Mouse (Mus musculus) adrenal gland, postnatal 4 days (tissue): ENCODE measurements around the gene Zfp11. TPM values are rescaled to one million over a fixed set of nuclear protein-coding genes. Genes with fewer than 3 reads are reported as not detected.
A peak's percentile ranks its signal among the peaks of the same experiment; 100 is the strongest.
"Not testable (repeated sequence)": the region's sequence is repeated elsewhere in the genome, so short reads cannot be mapped to it uniquely, and the experiment has no call there.

Experiments
- DNase-seq, 2 experiments: peaks; one replicate each; pipeline ENCODE4 v3.0.0; 2021 to 2022; ENCODE audit warnings: low spot score in 2 of 2, mixed read lengths in 2 of 2
- long read RNA-seq, 2 experiments: library from polyadenylated mRNA; stranded (forward); transcript quantifications; one replicate each; pipeline ENCODE4 v2.0.0; 2021
- total RNA-seq, 2 experiments: library from RNA; stranded (reverse); gene quantifications; 2 replicates each; pipeline ENCODE4 v1.2.3; 2021

Zfp11 gene
- 1 to 10 TPM; 5.9 to 6.0 TPM for total RNA-seq
- long read RNA-seq, experiment 1, partial matches to known transcripts, result 0 of 2 reads
- long read RNA-seq, experiment 1, other reads (novel, unspliced or antisense), result 1 of 2 reads
- long read RNA-seq, experiment 2, partial matches to known transcripts, result 0 of 2 reads
- long read RNA-seq, experiment 2, other reads (novel, unspliced or antisense), result 0 of 2 reads

GRCm38 (mm10) chr5:129670036-129670458, at the start of gene Zfp11:
TSS of gene Zfp11 (minus strand) at chr5:129670099.
- peak; percentile 62 to 75 for DNase-seq

GRCm38 (mm10) chr5:129717016-129717415, 47.1 kb upstream of the Zfp11 start:
- DNase-seq, result no peak

- peak; percentile 84 to 87 for DNase-seq
Observed at GRCm38 (mm10) chr5:129715326-129715861, 45.5 kb upstream of the Zfp11 start, which contains the start of gene Mrps17. TSS of gene Mrps17 (plus strand) at chr5:129715497.

- no peak for DNase-seq
Observed at GRCm38 (mm10) chr5:129708412-129708811, 38.5 kb upstream of the Zfp11 start, which contains the start of gene Sept14. TSS of gene Sept14 (minus strand) at chr5:129708512.

GRCm38 (mm10) chr5:129703368-129703767, 33.5 kb upstream of the Zfp11 start:
- DNase-seq, result no peak

GRCm38 (mm10) chr5:129701706-129702105, 31.8 kb upstream of the Zfp11 start:
- DNase-seq, result no peak

- no peak for DNase-seq
Observed at GRCm38 (mm10) chr5:129700506-129700905, 30.6 kb upstream of the Zfp11 start.

GRCm38 (mm10) chr5:129690528-129690927, 20.6 kb upstream of the Zfp11 start:
- no peak for DNase-seq

GRCm38 (mm10) chr5:129687621-129688020, 17.7 kb upstream of the Zfp11 start:
- DNase-seq, result no peak

- DNase-seq, result not testable (repeated sequence)
Observed at GRCm38 (mm10) chr5:129685141-129685540, 15.2 kb upstream of the Zfp11 start.

- no peak for DNase-seq
Observed at GRCm38 (mm10) chr5:129669453-129670035, 355 bp downstream of the Zfp11 start.

- DNase-seq, result no peak
Observed at GRCm38 (mm10) chr5:129667851-129668250, 2.0 kb downstream of the Zfp11 start.

- no peak for DNase-seq
Observed at GRCm38 (mm10) chr5:129666271-129666909, 3.5 kb downstream of the Zfp11 start.

GRCm38 (mm10) chr5:129664090-129664489, 5.8 kb downstream of the Zfp11 start:
- DNase-seq, result no peak

- no peak for DNase-seq
Observed at GRCm38 (mm10) chr5:129657931-129658330, 12.0 kb downstream of the Zfp11 start.

GRCm38 (mm10) chr5:129657016-129657415, 12.9 kb downstream of the Zfp11 start:
- DNase-seq, result no peak

GRCm38 (mm10) chr5:129650858-129651257, 19.0 kb downstream of the Zfp11 start:
- no peak for DNase-seq

- not testable (repeated sequence) for DNase-seq
Observed at GRCm38 (mm10) chr5:129632270-129633250, 37.3 kb downstream of the Zfp11 start.

GRCm38 (mm10) chr5:129626586-129626985, 43.3 kb downstream of the Zfp11 start:
- not testable (repeated sequence) for DNase-seq

- DNase-seq, result no peak
Observed at GRCm38 (mm10) chr5:129626099-129626498, 43.8 kb downstream of the Zfp11 start.

- DNase-seq, result no peak
Observed at GRCm38 (mm10) chr5:129621361-129621760, 48.5 kb downstream of the Zfp11 start.
